Mouse (Mus musculus): ENCODE results near the gene Plxna4. TPM values are rescaled to one million over a fixed set of nuclear protein-coding genes. Genes with fewer than 3 reads are reported as not detected.

Plxna4 gene
- total RNA-seq (2021) = 10 to 100 TPM; 12.8 to 17.5 TPM
- long read RNA-seq, experiment 1, partial matches to known transcripts = 0 of 2 reads
- long read RNA-seq, experiment 1, other reads (novel, unspliced or antisense) = 2 of 2 reads
- long read RNA-seq, experiment 2, partial matches to known transcripts = 0 of 8 reads
- long read RNA-seq, experiment 2, other reads (novel, unspliced or antisense) = 8 of 8 reads

DNA sequence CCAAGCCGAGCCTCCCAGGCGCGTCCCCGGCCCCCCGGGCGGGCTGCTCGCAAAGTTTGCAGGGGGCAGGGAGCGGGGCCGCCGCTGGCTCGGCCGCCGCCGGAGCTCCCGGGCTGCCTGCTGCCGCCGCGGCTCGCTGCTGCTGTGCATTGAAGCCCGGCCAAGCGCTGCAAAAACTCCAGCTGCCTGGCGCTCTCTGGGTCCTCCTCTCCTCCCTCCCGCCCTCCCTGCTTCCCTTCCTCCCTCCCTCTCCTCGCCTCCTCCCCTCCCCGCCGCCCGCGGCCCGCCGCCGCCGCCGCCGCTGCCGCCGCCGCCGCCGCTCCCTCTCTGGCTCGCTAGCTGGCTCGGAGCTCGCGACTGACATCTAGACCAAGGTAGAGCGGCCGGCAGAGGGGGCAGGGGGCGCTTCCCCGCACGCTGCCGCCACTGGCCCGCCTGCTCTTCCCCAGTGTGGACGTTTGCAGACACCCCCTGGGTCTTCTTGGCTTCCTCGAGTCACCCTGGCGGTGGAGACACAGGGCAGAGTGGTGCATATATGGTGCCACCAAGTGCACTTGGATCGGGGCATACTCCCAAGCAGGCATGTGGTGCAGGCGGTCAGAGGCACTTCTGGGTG lies at the start of gene Plxna4:
Plxna4 (minus strand) TSS at position 137 of the 616 bp plus-strand sequence.
- DNase-seq (ENCODE audit: low spot score in 2 of 2) = peak in 1 of 2 experiments; percentile 27

GRCm38 (mm10) chr6:32637568-32638183 lies 49.7 kb upstream of the Plxna4 start:
- DNase-seq (ENCODE audit: low spot score in 2 of 2) = no peak

DNA sequence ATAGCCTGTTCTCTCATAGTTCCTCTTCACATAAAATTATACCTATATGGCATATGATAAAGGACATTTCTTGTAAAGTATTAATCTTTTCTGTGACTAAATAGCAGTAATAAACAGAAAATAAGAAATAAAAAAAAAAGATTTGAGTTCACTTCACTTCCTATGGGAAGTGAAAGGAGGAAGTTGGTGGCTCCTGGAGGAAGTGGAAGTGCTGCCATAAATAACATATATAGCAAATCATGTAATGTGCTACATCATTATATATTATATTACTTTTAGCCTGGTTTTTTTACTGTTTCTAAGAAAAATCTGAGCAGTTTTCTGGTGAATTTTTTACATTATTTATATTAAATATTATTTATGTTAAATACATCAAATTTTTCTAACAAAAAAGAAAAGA lies 22.7 kb upstream of the Plxna4 start:
- DNase-seq (ENCODE audit: low spot score in 2 of 2) = no peak

DNA sequence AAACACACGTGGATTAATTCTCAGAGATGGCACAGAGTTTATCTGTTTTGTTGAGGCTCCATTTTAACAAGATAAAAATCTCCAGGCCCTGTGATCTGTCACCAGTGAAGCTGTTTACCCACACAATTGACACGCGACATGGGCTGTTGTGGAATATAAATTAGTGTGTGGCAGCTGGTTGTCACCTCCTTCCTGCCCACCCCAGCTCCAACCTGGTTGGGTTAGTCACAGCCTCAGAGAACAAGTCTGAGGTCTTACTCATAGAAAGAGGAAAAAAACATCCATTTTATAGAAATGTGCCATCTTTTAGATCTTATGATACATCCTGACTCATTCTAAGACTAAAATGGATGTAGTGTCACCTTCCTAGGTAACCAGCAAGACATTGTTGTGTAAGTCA lies 18.8 kb upstream of the Plxna4 start:
- no peak for DNase-seq (ENCODE audit: low spot score in 2 of 2)

DNA sequence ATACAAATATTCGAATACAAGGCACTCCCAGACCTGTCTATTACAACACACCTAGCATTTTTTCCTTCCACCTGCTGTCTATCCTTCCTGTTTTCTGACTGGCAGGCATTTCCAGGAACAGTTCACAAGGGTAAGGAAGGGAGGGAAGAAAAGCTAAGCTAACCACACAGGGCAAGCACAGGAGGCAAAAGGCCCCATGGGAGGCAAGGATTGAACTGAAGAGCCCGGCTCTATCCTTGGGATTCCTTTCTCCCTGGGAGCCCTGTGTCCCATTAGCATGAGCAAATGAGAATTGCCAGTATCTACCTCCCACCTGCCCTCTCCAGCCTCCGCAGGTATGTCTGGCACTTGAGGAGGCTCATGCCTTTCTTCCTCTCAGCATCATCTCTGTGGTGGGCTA lies 17.6 kb upstream of the Plxna4 start:
- DNase-seq (ENCODE audit: low spot score in 2 of 2) = no peak

DNA sequence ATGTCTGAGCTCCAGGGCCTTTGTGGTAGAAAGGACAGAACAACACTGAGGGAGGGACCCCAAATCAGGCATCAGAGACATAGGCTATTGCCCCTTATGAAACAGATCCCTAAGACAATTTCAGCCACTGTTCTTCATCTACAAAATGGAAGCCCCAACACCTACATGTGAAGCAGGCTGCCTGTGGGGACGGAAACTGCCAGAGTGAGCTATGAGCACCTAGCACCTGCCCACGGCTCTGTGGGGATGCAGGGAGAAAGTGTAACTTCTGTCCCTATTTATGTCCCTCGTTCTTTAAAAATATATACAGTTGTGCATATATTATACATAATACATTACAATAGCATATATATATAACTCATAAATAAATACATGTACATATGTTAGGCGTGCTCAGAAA lies 16.9 kb upstream of the Plxna4 start:
- DNase-seq (ENCODE audit: low spot score in 2 of 2) = no peak

GRCm38 (mm10) chr6:32602130-32602529 lies 14.1 kb upstream of the Plxna4 start:
- DNase-seq (ENCODE audit: low spot score in 2 of 2) = no peak

DNA sequence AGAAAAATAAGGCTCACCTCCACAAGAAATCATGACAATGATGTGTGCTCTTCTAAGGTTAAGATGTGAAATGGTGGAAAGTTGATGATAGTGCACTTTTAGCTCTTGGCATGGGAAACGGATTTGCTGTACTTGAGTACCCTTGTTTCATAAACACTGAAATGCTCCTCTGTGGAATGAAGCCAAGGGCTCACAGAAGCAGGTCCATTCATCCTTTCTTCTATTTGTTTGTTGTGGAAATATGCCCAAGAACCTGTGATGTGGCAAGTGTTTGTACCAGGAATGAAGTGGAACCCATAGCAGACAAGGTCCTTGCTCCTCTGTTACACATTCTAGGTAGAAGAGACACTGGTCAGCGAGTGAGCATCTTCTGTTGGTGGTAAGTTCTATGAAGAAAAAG lies 13.3 kb upstream of the Plxna4 start:
- DNase-seq (ENCODE audit: low spot score in 2 of 2) = no peak

DNA sequence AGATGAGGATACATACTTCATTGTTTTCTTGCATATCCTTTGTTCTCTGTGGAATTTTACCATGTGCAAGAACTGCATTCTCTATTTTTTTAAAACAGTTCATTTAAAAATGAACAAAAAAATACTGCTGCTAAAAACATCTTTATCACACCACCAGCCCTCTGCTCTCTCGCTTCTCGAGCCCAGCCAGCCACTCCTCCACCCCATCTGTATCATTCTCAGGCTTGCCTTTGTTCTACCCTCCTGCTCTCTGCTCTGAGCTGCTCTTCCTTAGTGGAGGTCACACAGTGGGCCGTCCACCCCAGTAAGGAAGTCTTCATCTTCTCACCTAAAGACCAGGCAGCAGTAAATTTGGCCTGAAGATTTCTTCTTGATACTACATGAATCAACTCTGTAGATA lies 7.6 kb upstream of the Plxna4 start:
- DNase-seq (ENCODE audit: low spot score in 2 of 2) = no peak

GRCm38 (mm10) chr6:32590979-32591758 lies 3.2 kb upstream of the Plxna4 start:
- DNase-seq (ENCODE audit: low spot score in 2 of 2) = peak; percentile 36 to 60

- no peak for DNase-seq (ENCODE audit: low spot score in 2 of 2)
Observed at GRCm38 (mm10) chr6:32589632-32590031, 1.6 kb upstream of the Plxna4 start.

GRCm38 (mm10) chr6:32587136-32588009 lies 619 bp downstream of the Plxna4 start:
- no peak for DNase-seq (ENCODE audit: low spot score in 2 of 2)

GRCm38 (mm10) chr6:32586821-32587135 lies 1.2 kb downstream of the Plxna4 start:
- DNase-seq (ENCODE audit: low spot score in 2 of 2) = no peak

DNA sequence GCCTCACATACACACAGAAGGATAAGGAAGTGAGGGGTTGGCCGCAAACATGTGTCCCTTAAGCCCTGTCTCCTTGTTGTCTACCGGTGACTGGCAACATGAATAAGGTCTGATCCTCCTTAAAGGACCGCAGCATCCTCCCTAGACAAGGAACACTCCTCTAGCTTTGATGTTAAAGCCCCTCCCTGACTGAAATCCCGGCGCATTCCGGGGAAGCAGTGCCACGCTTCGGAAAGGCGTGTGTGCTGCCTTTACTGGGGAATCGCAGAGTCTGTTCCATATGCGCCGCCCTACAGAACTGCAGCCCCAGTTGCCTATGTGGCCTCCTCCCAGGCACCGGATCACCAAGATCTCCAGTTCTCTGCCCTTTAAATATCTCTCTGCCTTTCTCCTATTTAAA lies 1.6 kb downstream of the Plxna4 start:
- DNase-seq (ENCODE audit: low spot score in 2 of 2) = no peak

DNA sequence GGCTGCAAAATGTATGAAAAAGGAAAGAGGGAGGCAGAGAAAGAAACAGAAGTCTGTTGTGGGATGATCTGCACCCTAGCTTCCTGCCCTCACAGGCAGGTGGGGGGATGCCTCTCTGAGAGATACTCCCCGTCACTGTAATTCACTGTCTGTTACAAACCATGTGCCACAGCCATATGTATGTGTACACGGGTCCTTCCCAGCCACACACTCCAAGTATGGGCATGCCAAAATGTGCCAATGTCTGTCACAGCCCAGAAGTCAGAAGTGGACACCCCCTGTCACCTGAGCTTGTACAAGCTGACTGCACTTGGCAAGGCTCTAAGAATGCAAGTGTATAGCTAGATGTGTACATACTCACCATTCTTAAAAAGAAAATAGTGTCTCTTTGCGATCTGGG lies 2.8 kb downstream of the Plxna4 start:
- no peak for DNase-seq (ENCODE audit: low spot score in 2 of 2)

- DNase-seq (ENCODE audit: low spot score in 2 of 2) = no peak
Observed at GRCm38 (mm10) chr6:32584243-32584880, 3.6 kb downstream of the Plxna4 start.

- DNase-seq (ENCODE audit: low spot score in 2 of 2) = no peak
Observed at GRCm38 (mm10) chr6:32583582-32583981, 4.4 kb downstream of the Plxna4 start.

DNA sequence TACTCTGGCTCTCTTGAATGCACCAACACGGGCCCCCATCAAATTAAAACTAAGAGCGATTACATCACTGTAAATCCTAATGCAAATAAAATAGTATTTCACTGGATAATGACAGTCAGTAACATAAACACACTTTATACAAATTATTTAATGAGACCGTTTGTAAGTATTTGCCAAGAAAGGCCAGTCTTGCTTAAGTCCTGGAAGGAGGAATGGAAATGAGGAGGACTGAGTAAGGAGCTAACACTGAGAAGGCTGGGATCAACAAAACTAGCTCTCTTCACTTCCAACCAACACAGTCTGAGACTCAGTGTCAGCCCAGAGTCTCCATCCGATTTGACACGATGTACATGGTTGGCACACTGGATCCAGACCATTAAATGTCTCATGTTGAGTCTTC lies 16.5 kb downstream of the Plxna4 start:
- no peak for DNase-seq (ENCODE audit: low spot score in 2 of 2)

DNA sequence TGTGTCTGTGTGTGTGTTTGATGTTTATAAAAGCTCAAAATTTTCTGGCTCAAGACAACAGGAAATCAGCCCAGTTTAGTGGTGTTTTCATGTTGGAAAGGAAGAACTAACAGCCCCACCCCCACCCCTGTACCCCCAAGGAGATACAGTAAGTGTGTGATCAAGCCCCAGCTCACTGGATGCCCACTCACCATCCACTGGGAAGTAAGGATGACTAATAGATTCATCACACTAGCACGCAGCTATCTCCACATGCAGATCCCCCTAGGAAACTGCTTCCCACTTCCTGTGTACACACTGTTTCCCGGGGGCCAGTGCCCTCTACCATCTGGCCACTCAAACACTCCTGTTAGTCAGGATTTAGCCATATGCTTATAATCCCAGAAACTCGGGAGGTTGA lies 17.5 kb downstream of the Plxna4 start:
- DNase-seq (ENCODE audit: low spot score in 2 of 2) = no peak

- DNase-seq (ENCODE audit: low spot score in 2 of 2) = no peak
Observed at GRCm38 (mm10) chr6:32569919-32570318, 18.1 kb downstream of the Plxna4 start.

- DNase-seq (ENCODE audit: low spot score in 2 of 2) = no peak
Observed at GRCm38 (mm10) chr6:32546915-32547314, 41.1 kb downstream of the Plxna4 start.

Measured in adrenal gland, postnatal 4 days (tissue).